10 mouse cellular contexts compared by ENCODE assay signal in the genomic region with DNA sequence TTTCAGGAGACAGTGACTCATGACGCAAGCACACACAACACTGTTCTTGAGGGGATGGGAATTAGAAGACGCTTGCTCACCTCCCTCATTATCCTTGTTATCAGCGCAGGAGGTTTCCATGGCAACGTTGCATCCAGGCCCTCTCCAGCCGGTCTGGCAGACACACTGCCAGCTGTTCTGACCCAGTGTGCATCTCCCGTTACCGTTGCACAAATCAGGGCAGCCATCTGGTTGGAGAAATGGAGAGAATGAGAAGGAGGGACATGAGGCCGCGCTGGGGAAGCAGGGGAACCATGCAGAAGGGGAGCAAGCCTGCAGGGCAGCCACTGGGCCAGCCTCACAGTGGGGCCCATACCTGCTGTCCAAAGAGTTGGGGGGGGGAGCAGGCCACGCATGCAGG.
DNase-seq lines count a peak whose midpoint lies in the region; ATAC-seq lines count a peak whose summit lies in the region.
"Had no signal": no experiment of that assay in that cellular context is flagged by ENCODE, and none has a peak within 500 bp of the region (broad histone marks: within the 10 kb centered on the region; RNA-seq: fewer than 3 reads in every experiment).

No protein-coding gene starts in this region.

- H3K4me1 ChIP-seq in heart, embryonic 15.5 days (replicated peaks), result no peaks in the 10 kb centered on the region
- peaks cover 51% of the 10 kb centered on the region for H3K4me1 ChIP-seq in hindbrain, embryonic 10.5 days (replicated peaks)
- H3K4me1 ChIP-seq in neural tube, embryonic 11.5 days (ENCODE audit: control insufficient read depth, insufficient read depth, low read length), result peaks cover 26% of the 10 kb centered on the region
- H3K4me1 ChIP-seq in heart, embryonic 12.5 days (replicated peaks), result peaks cover 7% of the 10 kb centered on the region
- H3K4me1 ChIP-seq: limb, embryonic 15.5 days had no signal

- no peak overlapping the region for H3K27ac ChIP-seq in heart, embryonic 15.5 days
- peak overlapping the region; percentile 81 for H3K27ac ChIP-seq in hindbrain, embryonic 10.5 days
- H3K27ac ChIP-seq in neural tube, embryonic 11.5 days (ENCODE audit: low read depth, low read length), result peak overlapping the region; percentile 78
- no peak overlapping the region for H3K27ac ChIP-seq in heart, embryonic 12.5 days (ENCODE audit: poor library complexity, severe bottlenecking)
- H3K27ac ChIP-seq: limb, embryonic 15.5 days had no signal

- 47% methylated on average over 10 of the region's 10 CpGs for WGBS in heart, embryonic 15.5 days
- 34% methylated on average over 10 of the region's 10 CpGs for WGBS in hindbrain, embryonic 10.5 days
- WGBS in neural tube, embryonic 11.5 days, result 33% methylated on average over 10 of the region's 10 CpGs
- WGBS in heart, embryonic 12.5 days, result 37% methylated on average over 10 of the region's 10 CpGs

- H3K4me3 ChIP-seq in heart, embryonic 15.5 days, result no peak overlapping the region
- H3K4me3 ChIP-seq in hindbrain, embryonic 10.5 days, result no peak overlapping the region
- no peak overlapping the region for H3K4me3 ChIP-seq in neural tube, embryonic 11.5 days (ENCODE audit: low read depth, low read length)
- H3K4me3 ChIP-seq in heart, embryonic 12.5 days, result no peak overlapping the region
- H3K4me3 ChIP-seq: limb, embryonic 15.5 days had no signal

- no peak for DNase-seq in heart, adult 9 months (ENCODE audit: low spot score in 2 of 2)
- DNase-seq in brain, embryonic 18.5 days (ENCODE audit: low read depth, low spot score), result peak; percentile 34
- peak; percentile 62 for DNase-seq in hindbrain, embryonic 10.5 days (ENCODE audit: low spot score)
- DNase-seq in neural tube, embryonic 11.5 days (ENCODE audit: low spot score), result peak; percentile 57
- DNase-seq in urinary bladder, postnatal 25 days (ENCODE audit: low spot score), result no peak
- no peak for DNase-seq in heart, postnatal 4 days
- DNase-seq: thymus, postnatal 36 days had no signal

- ATAC-seq in heart, embryonic 15.5 days (replicated peaks; ENCODE audit: insufficient number of reproducible peaks, insufficient read depth, low FRiP score, low read depth), result 0 out of 2 replicates have a peak, but pooled peaks have one; percentile 22
- ATAC-seq in neural tube, embryonic 11.5 days (ENCODE audit: insufficient read depth, low FRiP score, low TSS enrichment), result peak; percentile 58
- no peak for ATAC-seq in heart, embryonic 12.5 days (ENCODE audit: insufficient number of reproducible peaks, low FRiP score)

- H3K9ac ChIP-seq in heart, embryonic 15.5 days, result no peak overlapping the region
- no peak overlapping the region for H3K9ac ChIP-seq in neural tube, embryonic 11.5 days (ENCODE audit: low read length)
- no peak overlapping the region for H3K9ac ChIP-seq in heart, embryonic 12.5 days
- H3K9ac ChIP-seq: limb, embryonic 15.5 days had no signal

- no peaks in the 10 kb centered on the region for H3K9me3 ChIP-seq in heart, embryonic 15.5 days (replicated peaks)
- H3K9me3 ChIP-seq in hindbrain, embryonic 10.5 days, result no peaks in the 10 kb centered on the region
- H3K9me3 ChIP-seq in neural tube, embryonic 11.5 days (ENCODE audit: control insufficient read depth, low read length), result no peaks in the 10 kb centered on the region
- no peaks in the 10 kb centered on the region for H3K9me3 ChIP-seq in heart, embryonic 12.5 days (replicated peaks)
- H3K9me3 ChIP-seq: limb, embryonic 15.5 days had no signal

- H3K27me3 ChIP-seq in heart, embryonic 15.5 days, result 0 out of 2 replicates have a peak, but pooled peaks cover 2% of the 10 kb centered on the region
- H3K27me3 ChIP-seq in hindbrain, embryonic 10.5 days (ENCODE audit: insufficient read depth, poor library complexity, severe bottlenecking), result no peaks in the 10 kb centered on the region
- no peaks in the 10 kb centered on the region for H3K27me3 ChIP-seq in neural tube, embryonic 11.5 days (ENCODE audit: control insufficient read depth, insufficient read depth, low read length)
- no peaks in the 10 kb centered on the region for H3K27me3 ChIP-seq in heart, embryonic 12.5 days (replicated peaks)
- H3K27me3 ChIP-seq: limb, embryonic 15.5 days had no signal

- H3K4me2 ChIP-seq in heart, embryonic 15.5 days, result no peak overlapping the region
- H3K4me2 ChIP-seq in neural tube, embryonic 11.5 days (ENCODE audit: low read depth), result no peak overlapping the region
- H3K4me2 ChIP-seq in heart, embryonic 12.5 days, result no peak overlapping the region
- H3K4me2 ChIP-seq: limb, embryonic 15.5 days had no signal

- H3K36me3 ChIP-seq in heart, embryonic 15.5 days, result no peaks in the 10 kb centered on the region
- H3K36me3 ChIP-seq in hindbrain, embryonic 10.5 days, result no peaks in the 10 kb centered on the region
- H3K36me3 ChIP-seq in neural tube, embryonic 11.5 days (ENCODE audit: control insufficient read depth, insufficient read depth, low read length), result no peaks in the 10 kb centered on the region
- H3K36me3 ChIP-seq in heart, embryonic 12.5 days, result no peaks in the 10 kb centered on the region
- H3K36me3 ChIP-seq: limb, embryonic 15.5 days had no signal

Comparison
In these comparisons a context has a peak if more than half of its experiments do, and no peak if none do; other contexts are left out.
1. H3K27ac ChIP-seq: peak in hindbrain, embryonic 10.5 days (single experiment) and neural tube, embryonic 11.5 days (single experiment); none in heart, embryonic 15.5 days (single experiment) and heart, embryonic 12.5 days (single experiment).
2. DNase-seq: peak in brain, embryonic 18.5 days (single experiment), hindbrain, embryonic 10.5 days (single experiment) and neural tube, embryonic 11.5 days (single experiment); none in heart, adult 9 months (0 of 2), urinary bladder, postnatal 25 days (single experiment) and heart, postnatal 4 days (single experiment).